Mouse (Mus musculus) ES-Bruce4 (cell line): ENCODE results near the gene Bbs5. TPM values are rescaled to one million over a fixed set of nuclear protein-coding genes. Genes with fewer than 3 reads are reported as not detected.

Experiments used
- H3K27ac ChIP-seq: 2 replicates; pipeline ENCODE4 v1.5.1; 2012; ENCODE audit warnings: low read length, inconsistent platforms; ENCODE audit not compliant: insufficient read depth
- H3K27me3 ChIP-seq: 2 replicates; pipeline ENCODE4 v1.6.1; 2012; ENCODE audit warnings: mild to moderate bottlenecking, low read length, inconsistent platforms; ENCODE audit not compliant: control insufficient read depth, poor library complexity, insufficient read depth, severe bottlenecking
- H3K36me3 ChIP-seq: 2 replicates; pipeline ENCODE4 v1.6.1; 2012; ENCODE audit warnings: inconsistent platforms, mild to moderate bottlenecking, low read length, moderate library complexity; ENCODE audit not compliant: control insufficient read depth, poor library complexity, insufficient read depth, severe bottlenecking
- H3K4me1 ChIP-seq: one replicate; pipeline ENCODE4 v1.8.1; 2011; ENCODE audit warnings: low read length; ENCODE audit not compliant: control insufficient read depth, insufficient read depth
- H3K4me3 ChIP-seq: 2 replicates; pipeline ENCODE4 v1.5.1; 2011; ENCODE audit warnings: low read depth, mild to moderate bottlenecking, low read length
- H3K9ac ChIP-seq: 2 replicates; pipeline ENCODE4 v1.6.1; 2012; ENCODE audit warnings: low read depth, mild to moderate bottlenecking, inconsistent platforms; ENCODE audit not compliant: poor library complexity, severe bottlenecking
- H3K9me3 ChIP-seq: replicated peaks from 2 replicates; pipeline ENCODE4 v1.6.1; 2012; ENCODE audit warnings: mild to moderate bottlenecking, low read length, inconsistent platforms; ENCODE audit not compliant: control insufficient read depth, poor library complexity, insufficient read depth, severe bottlenecking
- CTCF ChIP-seq: IDR thresholded peaks from one replicate; pipeline ENCODE4 v1.8.1; 2011; ENCODE audit warnings: low read depth, low read length
- EP300 ChIP-seq: IDR thresholded peaks from 2 replicates; pipeline ENCODE4 v1.6.1; 2011; ENCODE audit warnings: low read depth, low read length; ENCODE audit not compliant: insufficient read depth
- POLR2A ChIP-seq: IDR thresholded peaks from one replicate; pipeline ENCODE4 v1.8.1; 2011; ENCODE audit warnings: low read length; ENCODE audit not compliant: insufficient read depth
- polyA plus RNA-seq: library from polyadenylated mRNA; stranded (reverse); fragments of >200 nt; gene quantifications from 2 replicates; pipeline ENCODE4 v1.2.4, GENCODE M21; 2011; ENCODE audit warnings: low read depth; ENCODE audit not compliant: missing spikeins, insufficient read depth, insufficient read length

The Bbs5 gene
- polyA plus RNA-seq, 1 experiment = 17.7 TPM

DNA sequence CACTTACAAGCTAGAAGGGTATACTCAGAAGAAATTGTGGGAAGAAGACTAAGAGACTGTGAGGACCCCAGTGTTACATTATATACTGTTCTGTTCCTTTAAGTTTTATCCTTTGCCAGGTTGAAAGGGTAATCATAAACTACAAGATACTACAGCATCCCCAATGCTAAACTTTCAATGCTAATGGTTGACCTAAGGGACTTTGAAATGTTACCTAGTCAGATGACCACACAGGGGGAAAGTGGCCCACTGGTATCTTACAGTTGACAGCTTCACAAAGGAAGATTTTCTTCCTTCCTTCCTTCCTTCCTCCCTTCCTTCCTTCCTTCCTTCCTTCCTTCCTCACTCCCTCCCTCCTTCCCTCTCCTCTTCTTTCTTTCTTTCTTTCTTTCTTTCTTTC is 28.6 kb upstream of the Bbs5 start:
- no peaks in the 10 kb centered on the region for H3K27me3 ChIP-seq
- no peak overlapping the region for H3K4me3 ChIP-seq
- no peaks in the 10 kb centered on the region for H3K9me3 ChIP-seq
- TF ChIP-seq EP300 (no peak), CTCF (no peak), POLR2A (no peak)
- no peak overlapping the region for H3K27ac ChIP-seq
- no peak overlapping the region for H3K9ac ChIP-seq
- H3K36me3 ChIP-seq = no peaks in the 10 kb centered on the region
- no peaks in the 10 kb centered on the region for H3K4me1 ChIP-seq

DNA sequence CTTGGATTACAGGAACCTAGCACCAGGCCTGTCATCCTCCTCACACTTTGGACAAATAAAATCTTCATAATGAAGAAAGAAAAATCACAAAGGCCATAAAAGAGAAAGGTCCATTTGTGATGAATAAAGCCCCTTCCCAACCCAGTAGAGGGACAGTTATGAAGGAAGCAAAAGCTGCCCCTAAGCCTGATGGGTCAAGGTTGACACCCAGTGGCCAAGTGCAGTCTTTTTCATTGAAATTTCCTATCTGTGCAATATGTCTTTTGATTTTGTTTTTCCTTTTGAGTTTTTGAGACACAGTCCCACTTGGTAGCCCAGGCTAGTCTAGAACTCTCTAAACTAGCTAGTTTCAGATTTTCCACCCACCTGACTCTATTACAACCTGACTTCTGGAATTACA is 27.7 kb upstream of the Bbs5 start:
- Histone ChIP-seq H3K27me3 (no peaks in the 10 kb centered on the region), H3K4me1 (no peaks in the 10 kb centered on the region), H3K4me3 (no peak overlapping the region), H3K27ac (no peak overlapping the region), H3K9ac (no peak overlapping the region), H3K36me3 (no peaks in the 10 kb centered on the region), H3K9me3 (no peaks in the 10 kb centered on the region)
- TF ChIP-seq POLR2A (no peak), CTCF (peak; percentile 2)

DNA sequence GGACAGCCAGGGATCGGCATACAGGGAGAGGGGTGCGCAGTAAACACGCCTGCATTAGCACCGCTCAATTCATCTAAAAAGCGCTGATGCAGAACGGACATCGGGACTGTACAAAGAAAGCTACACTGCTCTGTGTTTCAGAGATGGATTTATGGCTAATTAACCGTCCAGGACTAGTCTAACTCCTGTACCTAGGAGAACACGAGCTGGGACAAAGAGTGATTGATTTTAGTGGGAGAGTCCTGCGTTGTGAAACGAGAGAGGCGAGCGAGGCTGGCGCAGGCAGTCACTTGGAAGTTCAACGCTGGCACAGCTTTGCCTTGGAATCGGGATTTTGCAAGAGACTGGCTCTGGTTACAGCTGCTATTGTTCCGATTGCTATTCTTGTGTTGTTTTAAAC is 17.8 kb upstream of the Bbs5 start:
- TF ChIP-seq EP300 (no peak), POLR2A (no peak), CTCF (no peak)
- no peaks in the 10 kb centered on the region for H3K36me3 ChIP-seq
- no peaks in the 10 kb centered on the region for H3K4me1 ChIP-seq
- H3K4me3 ChIP-seq = peak overlapping the region; percentile 14; the same call in 1 of the 2 replicates
- H3K27ac ChIP-seq = no peak overlapping the region
- peak overlapping the region; percentile 41 for H3K9ac ChIP-seq
- H3K9me3 ChIP-seq = no peaks in the 10 kb centered on the region
- H3K27me3 ChIP-seq = no peaks in the 10 kb centered on the region

DNA sequence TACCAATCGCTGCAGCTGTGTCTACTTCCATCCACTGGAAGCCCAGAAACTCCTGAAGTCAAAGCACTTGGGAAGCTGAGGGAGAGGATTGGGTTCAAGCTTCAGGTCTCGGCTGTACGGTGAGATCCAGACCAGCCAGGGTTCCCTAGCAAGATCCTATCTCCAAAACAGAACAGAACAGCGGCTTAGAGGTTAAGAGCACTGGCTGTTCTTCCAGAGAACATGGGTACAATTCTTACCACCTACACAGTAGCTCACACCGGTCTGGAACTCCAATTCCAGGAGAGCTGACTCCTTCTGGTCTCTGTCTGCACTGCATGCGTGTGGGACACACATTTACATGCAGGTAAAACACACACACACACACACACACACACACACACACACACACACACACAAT is 17.1 kb upstream of the Bbs5 start:
- Histone ChIP-seq H3K9me3 (no peaks in the 10 kb centered on the region), H3K27ac (no peak overlapping the region), H3K4me3 (no peak overlapping the region), H3K4me1 (no peaks in the 10 kb centered on the region), H3K27me3 (no peaks in the 10 kb centered on the region), H3K9ac (no peak overlapping the region), H3K36me3 (no peaks in the 10 kb centered on the region)
- no peak for TF ChIP-seq POLR2A
- TF ChIP-seq CTCF = no peak
- TF ChIP-seq EP300 = no peak

DNA sequence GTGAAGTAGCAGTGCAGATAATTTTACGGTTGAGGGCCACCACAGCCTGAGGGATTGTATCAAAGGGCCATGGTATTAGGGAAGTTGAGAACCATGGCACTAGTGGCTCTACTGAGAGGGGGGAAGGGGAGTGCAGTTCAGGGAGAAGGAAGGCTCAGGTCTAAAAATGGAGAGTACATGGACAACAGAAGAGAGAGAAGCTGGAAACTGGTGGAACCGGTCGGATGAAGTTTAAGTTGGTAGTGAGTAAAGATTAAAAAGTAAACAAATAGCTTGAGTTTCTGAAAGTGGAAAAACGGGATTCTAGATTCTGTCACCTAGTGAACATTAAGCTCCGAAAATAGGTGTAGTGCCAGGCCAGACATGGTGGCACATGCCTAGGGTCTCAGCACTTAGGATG is 16.2 kb upstream of the Bbs5 start:
- Histone ChIP-seq H3K9me3 (no peaks in the 10 kb centered on the region), H3K4me3 (no peak overlapping the region), H3K4me1 (no peaks in the 10 kb centered on the region), H3K36me3 (no peaks in the 10 kb centered on the region), H3K27me3 (no peaks in the 10 kb centered on the region), H3K9ac (no peak overlapping the region), H3K27ac (no peak overlapping the region)
- no peak for TF ChIP-seq POLR2A

DNA sequence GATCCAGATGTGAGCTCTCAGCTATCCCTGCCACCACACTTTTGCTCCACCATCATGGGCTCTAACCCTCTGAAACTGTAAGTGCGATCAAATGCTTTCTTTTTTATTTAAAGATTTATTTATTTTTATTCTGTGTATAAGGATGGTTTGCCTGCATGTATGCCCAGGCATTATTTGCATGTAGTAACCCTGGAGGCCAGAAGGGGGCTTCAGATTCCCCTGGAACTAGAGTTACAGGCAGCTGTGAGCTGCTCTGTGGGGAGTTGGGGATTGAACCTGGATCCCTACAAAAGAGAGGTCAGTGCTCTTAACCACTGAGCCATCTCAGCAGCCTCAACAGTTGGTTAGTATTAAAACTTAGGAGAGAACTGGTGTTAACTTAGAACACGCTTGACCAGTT is 15.5 kb upstream of the Bbs5 start:
- Histone ChIP-seq H3K4me3 (no peak overlapping the region), H3K27me3 (no peaks in the 10 kb centered on the region), H3K9me3 (no peaks in the 10 kb centered on the region), H3K9ac (no peak overlapping the region), H3K27ac (no peak overlapping the region), H3K4me1 (no peaks in the 10 kb centered on the region), H3K36me3 (no peaks in the 10 kb centered on the region)
- no peak for TF ChIP-seq EP300
- no peak for TF ChIP-seq CTCF
- TF ChIP-seq POLR2A = no peak
